Mouse (Mus musculus) B cell, adult 2 months (primary cell): ENCODE data around the gene Plekha5.

Source experiments
- DNase-seq, 2 experiments: peaks; one replicate each; pipeline ENCODE4 v3.0.0; 2022

Plekha5 gene

GRCm38 (mm10) chr6:140423846-140424200 lies at the start of gene Plekha5:
Gene Plekha5 (plus strand): TSS chr6:140424054.
- DNase-seq, result peak; percentile 50 to 59

- DNase-seq, result no peak
Observed at GRCm38 (mm10) chr6:140375671-140376070, 48.2 kb upstream of the Plekha5 start.

- no peak for DNase-seq
Observed at GRCm38 (mm10) chr6:140380588-140380987, 43.3 kb upstream of the Plekha5 start.

- no peak for DNase-seq
Observed at GRCm38 (mm10) chr6:140381162-140381561, 42.7 kb upstream of the Plekha5 start.

- no peak for DNase-seq
Observed at GRCm38 (mm10) chr6:140383580-140384400, 40.1 kb upstream of the Plekha5 start.

- DNase-seq, result no peak
Observed at GRCm38 (mm10) chr6:140396687-140397086, 27.2 kb upstream of the Plekha5 start.

- no peak for DNase-seq
Observed at GRCm38 (mm10) chr6:140402766-140403310, 21.0 kb upstream of the Plekha5 start.

GRCm38 (mm10) chr6:140411996-140412395 lies 11.9 kb upstream of the Plekha5 start:
- no peak for DNase-seq

- no peak for DNase-seq
Observed at GRCm38 (mm10) chr6:140423041-140423845, 611 bp upstream of the Plekha5 start.

GRCm38 (mm10) chr6:140424201-140424990 lies 542 bp downstream of the Plekha5 start:
- DNase-seq, result peak; percentile 23 to 34

GRCm38 (mm10) chr6:140424991-140425361 lies 1.1 kb downstream of the Plekha5 start:
- DNase-seq, result no peak

- DNase-seq, result no peak
Observed at GRCm38 (mm10) chr6:140429236-140429635, 5.4 kb downstream of the Plekha5 start.

- no peak for DNase-seq
Observed at GRCm38 (mm10) chr6:140432363-140432762, 8.5 kb downstream of the Plekha5 start.

GRCm38 (mm10) chr6:140443374-140443773 lies 19.5 kb downstream of the Plekha5 start:
- DNase-seq, result peak; percentile 60

- DNase-seq, result no peak
Observed at GRCm38 (mm10) chr6:140444147-140444546, 20.3 kb downstream of the Plekha5 start.

- no peak for DNase-seq
Observed at GRCm38 (mm10) chr6:140444855-140445465, 21.1 kb downstream of the Plekha5 start.

GRCm38 (mm10) chr6:140448010-140448739 lies 24.3 kb downstream of the Plekha5 start:
- no peak for DNase-seq

GRCm38 (mm10) chr6:140450693-140451092 lies 26.8 kb downstream of the Plekha5 start:
- DNase-seq, result no peak

- DNase-seq, result no peak
Observed at GRCm38 (mm10) chr6:140452736-140453135, 28.9 kb downstream of the Plekha5 start.

- no peak for DNase-seq
Observed at GRCm38 (mm10) chr6:140453454-140453853, 29.6 kb downstream of the Plekha5 start.

- DNase-seq, result no peak
Observed at GRCm38 (mm10) chr6:140454388-140454787, 30.5 kb downstream of the Plekha5 start.

GRCm38 (mm10) chr6:140455851-140456250 lies 32.0 kb downstream of the Plekha5 start:
- no peak for DNase-seq
